Mouse (Mus musculus) brown adipose tissue, adult 24 weeks (tissue): Measurements from ENCODE around the gene Ywhag. TPM values are rescaled to one million over a fixed set of nuclear protein-coding genes. Genes with fewer than 3 reads are reported as not detected.
A peak's percentile ranks its signal among the peaks of the same experiment; 100 is the strongest.

Experiments
- H3K27ac ChIP-seq: fragments of 200-500 bp; replicated peaks from 2 replicates; pipeline ENCODE4 v1.5.1; 2012; ENCODE audit warnings: low read depth, mild to moderate bottlenecking, low read length
- H3K4me1 ChIP-seq: fragments of 200-500 bp; 2 replicates; pipeline ENCODE4 v1.6.1; 2012; ENCODE audit warnings: low read length, mixed read lengths; ENCODE audit not compliant: control insufficient read depth, insufficient read depth, insufficient read length
- H3K4me3 ChIP-seq: fragments of 200-500 bp; 2 replicates; pipeline ENCODE4 v1.5.1; 2012; ENCODE audit warnings: low read depth, mild to moderate bottlenecking, low read length, moderate library complexity; ENCODE audit not compliant: insufficient read depth
- polyA plus RNA-seq: library from polyadenylated mRNA; stranded (reverse); fragments of >200 nt; gene quantifications from 2 replicates; pipeline ENCODE4 v1.2.4, GENCODE M21; 2012; ENCODE audit not compliant: missing spikeins, insufficient read depth, insufficient read length

The Ywhag gene
- polyA plus RNA-seq, 1 experiment: 499 TPM

DNA sequence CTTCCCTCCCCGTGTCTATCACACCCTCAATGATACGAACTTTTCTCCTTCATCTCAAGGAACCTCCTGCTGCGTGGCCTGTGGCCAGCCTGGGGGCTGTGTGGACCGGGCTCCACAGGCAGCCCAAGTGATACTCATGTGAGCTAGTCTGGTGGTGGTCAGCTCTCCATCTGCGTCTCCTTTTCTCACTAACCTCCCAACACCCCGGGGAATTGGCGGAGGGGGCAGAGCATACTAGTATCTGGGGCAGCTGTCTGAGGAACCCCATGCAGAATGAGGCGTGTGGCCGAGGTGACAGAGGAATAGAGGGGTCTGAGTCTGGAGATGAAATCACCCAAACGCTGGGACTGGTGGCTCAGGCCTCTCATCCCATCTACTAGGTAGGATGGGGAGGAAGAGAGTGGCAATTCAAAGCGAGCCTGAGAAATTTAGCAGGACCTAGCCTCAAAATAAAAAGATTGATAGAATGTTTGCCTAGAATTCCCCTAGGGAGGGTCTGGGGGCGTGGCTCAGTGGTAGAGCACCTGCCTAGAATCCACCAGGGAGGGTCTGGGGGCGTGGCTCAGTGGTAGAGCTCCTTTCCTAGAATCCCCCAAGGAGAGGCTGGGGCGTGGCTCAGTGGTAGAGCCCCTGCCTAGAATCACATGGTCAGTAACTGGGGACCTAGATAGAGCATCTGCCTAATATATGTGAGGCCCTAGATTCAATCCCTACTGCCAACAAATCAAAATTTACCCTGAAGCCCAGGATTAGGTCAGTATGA, 64.6 kb downstream of the Ywhag start:
- Histone ChIP-seq H3K4me1 (no peaks in the 10 kb centered on the region), H3K4me3 (no peak overlapping the region), H3K27ac (no peak overlapping the region)

DNA sequence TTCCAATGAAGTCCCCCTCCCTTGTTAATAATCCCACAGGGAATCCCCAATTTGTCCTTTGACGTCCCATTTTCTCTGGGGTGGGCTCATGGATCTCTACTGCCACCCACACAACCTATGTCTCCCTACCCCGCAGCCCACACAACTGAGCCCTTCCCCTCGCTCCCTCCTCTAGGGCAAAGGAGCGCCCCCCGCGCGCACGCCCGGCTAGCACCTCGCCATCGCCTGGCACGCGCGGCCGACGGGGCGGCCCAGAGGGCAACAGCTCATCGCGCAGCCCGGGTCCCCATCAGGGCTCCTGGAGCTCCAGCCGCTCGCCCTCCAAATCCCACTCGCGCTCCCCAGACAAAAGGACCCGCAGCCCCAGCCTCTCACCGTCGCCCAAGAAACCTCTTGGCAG, 65.8 kb downstream of the Ywhag start:
- Histone ChIP-seq H3K4me1 (no peaks in the 10 kb centered on the region), H3K27ac (no peak overlapping the region), H3K4me3 (peak overlapping the region; percentile 45; the same call in 1 of the 2 replicates)

DNA sequence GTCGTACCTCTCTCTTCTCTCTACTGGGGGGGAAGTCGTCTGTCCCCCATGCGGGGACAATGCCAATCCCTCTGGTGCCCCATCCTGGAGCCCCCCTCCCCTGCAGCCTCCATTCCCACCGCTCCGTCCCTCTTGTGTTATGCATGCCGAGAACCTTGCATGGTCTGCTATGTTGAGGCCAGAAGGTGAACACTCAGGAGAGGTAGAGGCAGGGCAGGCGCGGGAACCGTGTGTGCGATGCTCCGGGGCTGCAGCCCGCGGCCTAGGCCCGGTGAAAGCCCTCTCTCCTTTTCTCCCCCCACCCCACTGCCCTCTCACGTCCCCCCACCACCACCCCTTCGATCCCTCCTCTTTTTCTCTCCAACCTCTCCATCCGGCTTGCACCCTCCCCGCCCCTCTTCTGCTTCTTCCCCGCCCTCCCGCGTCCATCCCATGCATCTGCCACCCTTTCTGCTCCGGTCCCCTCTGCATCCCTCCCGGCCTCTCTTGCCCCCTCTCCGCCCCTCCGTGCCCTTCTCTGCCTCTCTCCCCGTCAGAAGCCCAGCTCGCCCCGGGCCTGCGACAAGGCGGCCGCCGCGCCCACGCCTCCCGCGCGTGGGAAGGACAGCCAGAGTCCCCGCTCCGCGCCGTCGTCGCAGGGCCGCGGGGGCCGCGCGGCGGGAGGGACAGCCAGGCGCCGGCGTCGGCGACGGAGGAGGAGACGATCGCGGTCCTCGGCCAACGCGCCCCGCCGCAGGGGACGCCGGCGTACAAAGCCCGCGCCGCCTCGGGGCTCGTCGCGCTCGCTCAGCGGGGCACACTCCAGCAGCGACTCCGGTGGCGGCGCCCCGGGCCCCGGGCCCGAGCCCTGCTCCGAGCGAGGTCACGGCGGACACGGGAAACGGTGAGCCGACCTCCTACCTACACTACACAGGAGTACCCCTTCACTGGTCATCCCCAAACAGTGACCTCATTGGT, 66.5 kb downstream of the Ywhag start:
- Histone ChIP-seq H3K4me3 (peak overlapping the region; percentile 45), H3K4me1 (no peaks in the 10 kb centered on the region), H3K27ac (no peak overlapping the region)

DNA sequence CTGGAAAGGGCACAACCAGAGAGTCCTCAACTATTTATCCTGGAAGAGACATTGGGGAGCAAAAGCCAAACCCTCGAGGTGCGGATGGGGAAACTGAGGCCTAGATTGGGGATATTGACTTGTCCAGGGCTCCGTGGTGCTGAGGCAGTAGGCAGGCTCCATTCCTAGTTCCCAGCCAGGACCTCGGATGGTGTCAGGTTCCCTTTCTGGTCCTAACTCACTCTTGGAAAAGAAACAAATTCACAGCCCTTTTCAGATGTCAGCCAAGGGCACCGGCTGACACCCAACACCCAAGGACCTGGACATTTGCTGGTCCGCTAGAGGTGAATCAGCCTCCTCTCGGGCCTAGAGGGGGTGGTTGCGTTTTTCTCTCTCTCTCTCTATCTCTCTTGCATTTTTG, 67.8 kb downstream of the Ywhag start:
- Histone ChIP-seq H3K4me3 (no peak overlapping the region), H3K4me1 (no peaks in the 10 kb centered on the region), H3K27ac (no peak overlapping the region)

Other genes starting within 250 kb of the Ywhag start
- gene Tmem120a, start 190.2 kb downstream of the Ywhag start, polyA plus RNA-seq: 131 and 304 TPM in 2 replicates
- not detected in 2 replicates for gene Styxl1, start 156.2 kb downstream of the Ywhag start, polyA plus RNA-seq
- 1,985 and 2,008 TPM in 2 replicates for gene Mdh2, start 156.1 kb downstream of the Ywhag start, polyA plus RNA-seq
- not detected in 2 replicates for gene Srrm3, start 127.7 kb downstream of the Ywhag start, polyA plus RNA-seq
- gene Hspb1, start 46.7 kb downstream of the Ywhag start, polyA plus RNA-seq: 233 and 423 TPM in 2 replicates
- 2.9 and 6.7 TPM in 2 replicates for gene Ssc4d, start 39.9 kb upstream of the Ywhag start, polyA plus RNA-seq
- not detected in 2 replicates for gene Zp3, start 45.5 kb upstream of the Ywhag start, polyA plus RNA-seq
- gene Dtx2, start 60.2 kb upstream of the Ywhag start, polyA plus RNA-seq: 16.2 and 18.3 TPM in 2 replicates
- gene Upk3b, start 103.9 kb upstream of the Ywhag start, polyA plus RNA-seq: not detected in 2 replicates
- not detected in 2 replicates for gene Upk3bl, start 119.9 kb upstream of the Ywhag start, polyA plus RNA-seq
- gene Rasa4, start 149.3 kb upstream of the Ywhag start, polyA plus RNA-seq: 4.6 and 5.0 TPM in 2 replicates
- 85.8 and 91.5 TPM in 2 replicates for gene Polr2j, start 182.0 kb upstream of the Ywhag start, polyA plus RNA-seq
- 1.9 and 4.2 TPM in 2 replicates for gene Lrwd1, start 201.5 kb upstream of the Ywhag start, polyA plus RNA-seq
- 3.8 and 4.3 TPM in 2 replicates for gene Alkbh4, start 201.5 kb upstream of the Ywhag start, polyA plus RNA-seq
- 0.52 and 1.7 TPM in 2 replicates for gene Orai2, start 236.1 kb upstream of the Ywhag start, polyA plus RNA-seq